In the genomic region with DNA sequence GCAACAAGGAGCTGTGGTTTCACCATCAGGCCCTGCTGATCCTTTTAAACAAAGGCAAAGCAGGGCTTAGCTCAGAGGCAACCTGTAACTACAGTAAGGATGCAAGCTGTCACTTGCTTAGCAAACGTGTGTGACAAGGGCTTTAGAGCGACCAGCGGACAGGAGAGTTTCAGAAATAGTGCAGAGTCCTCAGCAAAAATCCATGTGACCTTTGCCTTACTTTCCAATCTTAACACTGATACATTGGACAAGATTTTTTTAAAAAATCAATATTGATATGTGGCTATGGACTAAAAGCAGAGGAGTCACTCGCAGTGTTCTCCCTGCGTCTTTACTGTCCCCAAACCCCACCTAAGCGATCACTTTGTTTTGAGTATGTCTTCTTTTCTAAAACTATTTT, we compare ENCODE assay signal across 24 mouse cellular contexts. TPM values are rescaled to one million over a fixed set of nuclear protein-coding genes. Genes with fewer than 3 reads are reported as not detected.
DNase-seq lines count a peak whose midpoint lies in the region; ATAC-seq and TF ChIP-seq lines count a peak whose summit lies in the region.
"Had no signal": no experiment of that assay in that cellular context is flagged by ENCODE, and none has a peak within 500 bp of the region (broad histone marks: within the 10 kb centered on the region; RNA-seq: fewer than 3 reads in every experiment).

No protein-coding gene starts in this region.

- no peak for TF ChIP-seq CTCF in intestine, postnatal 0 days (IDR thresholded peaks at IDR 0.05; ENCODE audit: low read depth)

- WGBS in heart, embryonic 10.5 days: 88% methylated on average over 6 of the region's 6 CpGs
- 79% methylated on average over 6 of the region's 6 CpGs for WGBS in liver, embryonic 15.5 days (ENCODE audit: insufficient replicate concordance)
- WGBS in liver, embryonic 12.5 days (ENCODE audit: insufficient replicate concordance): 85% methylated on average over 6 of the region's 6 CpGs
- 68% methylated on average over 6 of the region's 6 CpGs for WGBS in intestine, postnatal 0 days
- 82% methylated on average over 6 of the region's 6 CpGs for WGBS in stomach, embryonic 16.5 days

- H3K36me3 ChIP-seq in heart, embryonic 10.5 days: no peaks in the 10 kb centered on the region
- no peaks in the 10 kb centered on the region for H3K36me3 ChIP-seq in liver, embryonic 15.5 days (replicated peaks)
- H3K36me3 ChIP-seq in liver, embryonic 12.5 days: no peaks in the 10 kb centered on the region
- no peaks in the 10 kb centered on the region for H3K36me3 ChIP-seq in intestine, postnatal 0 days (ENCODE audit: control insufficient read depth, insufficient read depth)
- no peaks in the 10 kb centered on the region for H3K36me3 ChIP-seq in stomach, embryonic 16.5 days (ENCODE audit: control insufficient read depth, insufficient read depth, low read length)
- H3K36me3 ChIP-seq: embryonic facial prominence, embryonic 12.5 days; forebrain, embryonic 15.5 days; heart, embryonic 12.5 days; hindbrain, embryonic 12.5 days had no signal

- H3K4me2 ChIP-seq in liver, embryonic 15.5 days: no peak overlapping the region
- no peak overlapping the region for H3K4me2 ChIP-seq in liver, embryonic 12.5 days
- H3K4me2 ChIP-seq in intestine, postnatal 0 days (replicated peaks; ENCODE audit: low read depth): peak overlapping the region; percentile 68; the same call in 1 of the 2 replicates
- no peak overlapping the region for H3K4me2 ChIP-seq in stomach, embryonic 16.5 days (ENCODE audit: low read depth, low read length)

- H3K9ac ChIP-seq in liver, embryonic 15.5 days: no peak overlapping the region
- no peak overlapping the region for H3K9ac ChIP-seq in liver, embryonic 12.5 days
- no peak overlapping the region for H3K9ac ChIP-seq in intestine, postnatal 0 days (ENCODE audit: low read depth, low read length)
- H3K9ac ChIP-seq in stomach, embryonic 16.5 days (ENCODE audit: low read length): no peak overlapping the region
- H3K9ac ChIP-seq: embryonic facial prominence, embryonic 12.5 days; forebrain, embryonic 15.5 days; heart, embryonic 12.5 days; hindbrain, embryonic 12.5 days had no signal

- DNase-seq in heart, embryonic 10.5 days (ENCODE audit: low spot score): no peak
- no peak for DNase-seq in heart, postnatal 14 days
- no peak for DNase-seq in thymus, postnatal 36 days
- no peak for DNase-seq in cerebellum, postnatal 14 days
- DNase-seq: cerebellum, adult 8-10 months had no signal

- peaks cover 48% of the 10 kb centered on the region for H3K4me1 ChIP-seq in heart, embryonic 10.5 days
- peaks cover 51% of the 10 kb centered on the region for H3K4me1 ChIP-seq in liver, embryonic 15.5 days (replicated peaks)
- peaks cover 34% of the 10 kb centered on the region for H3K4me1 ChIP-seq in liver, embryonic 12.5 days
- peaks cover 6% of the 10 kb centered on the region for H3K4me1 ChIP-seq in intestine, postnatal 0 days (replicated peaks; ENCODE audit: control insufficient read depth, insufficient read depth, low read length)
- peaks cover 15% of the 10 kb centered on the region; the same call in 1 of the 2 replicates for H3K4me1 ChIP-seq in stomach, embryonic 16.5 days (ENCODE audit: control insufficient read depth, insufficient read depth, low read length)

- intact Hi-C loops in heart, postnatal 14 days (cut with DNase I): loop anchor here (2.0 kb wide), 1 partner anchor 49 kb away; no protein-coding TSS in a partner anchor

- peaks cover 14% of the 10 kb centered on the region for H3K27me3 ChIP-seq in heart, embryonic 10.5 days (ENCODE audit: insufficient read depth, poor library complexity, severe bottlenecking)
- H3K27me3 ChIP-seq in liver, embryonic 15.5 days: no peaks in the 10 kb centered on the region
- H3K27me3 ChIP-seq in liver, embryonic 12.5 days (replicated peaks): peaks cover 11% of the 10 kb centered on the region; the same call in 1 of the 2 replicates
- H3K27me3 ChIP-seq in intestine, postnatal 0 days (replicated peaks; ENCODE audit: control insufficient read depth, insufficient read depth, low read length): no peaks in the 10 kb centered on the region
- no peaks in the 10 kb centered on the region for H3K27me3 ChIP-seq in stomach, embryonic 16.5 days (ENCODE audit: control insufficient read depth, insufficient read depth, low read length)
- H3K27me3 ChIP-seq: embryonic facial prominence, embryonic 12.5 days; forebrain, embryonic 15.5 days; heart, embryonic 12.5 days had no signal

- ATAC-seq in liver, embryonic 15.5 days (ENCODE audit: insufficient read depth): no peak
- no peak for ATAC-seq in liver, embryonic 12.5 days
- no peak for ATAC-seq in intestine, postnatal 0 days
- no peak for ATAC-seq in stomach, embryonic 16.5 days (ENCODE audit: insufficient read depth, low FRiP score)

- peak overlapping the region; percentile 57; the same call in 1 of the 2 replicates for H3K27ac ChIP-seq in heart, embryonic 10.5 days
- peak overlapping the region; percentile 48; the same call in 1 of the 2 replicates for H3K27ac ChIP-seq in liver, embryonic 15.5 days (replicated peaks)
- H3K27ac ChIP-seq in liver, embryonic 12.5 days: no peak overlapping the region
- H3K27ac ChIP-seq in intestine, postnatal 0 days (ENCODE audit: low read depth, low read length): peak overlapping the region; percentile 97
- peak overlapping the region; percentile 38; the same call in 1 of the 2 replicates for H3K27ac ChIP-seq in stomach, embryonic 16.5 days (ENCODE audit: low read length)
- H3K27ac ChIP-seq: embryonic facial prominence, embryonic 12.5 days; forebrain, embryonic 15.5 days; hindbrain, embryonic 12.5 days had no signal

- no peak overlapping the region for H3K4me3 ChIP-seq in heart, embryonic 10.5 days
- H3K4me3 ChIP-seq in liver, embryonic 15.5 days (replicated peaks): no peak overlapping the region
- H3K4me3 ChIP-seq in liver, embryonic 12.5 days: no peak overlapping the region
- H3K4me3 ChIP-seq in intestine, postnatal 0 days (ENCODE audit: low read depth, low read length): no peak overlapping the region
- no peak overlapping the region for H3K4me3 ChIP-seq in stomach, embryonic 16.5 days (replicated peaks; ENCODE audit: low read length)
- H3K4me3 ChIP-seq: forebrain, embryonic 15.5 days; hindbrain, embryonic 12.5 days had no signal

- no peaks in the 10 kb centered on the region for H3K9me3 ChIP-seq in heart, embryonic 10.5 days
- no peaks in the 10 kb centered on the region for H3K9me3 ChIP-seq in liver, embryonic 15.5 days (replicated peaks)
- no peaks in the 10 kb centered on the region for H3K9me3 ChIP-seq in liver, embryonic 12.5 days (replicated peaks)
- no peaks in the 10 kb centered on the region for H3K9me3 ChIP-seq in intestine, postnatal 0 days (ENCODE audit: control insufficient read depth)
- no peaks in the 10 kb centered on the region for H3K9me3 ChIP-seq in stomach, embryonic 16.5 days (replicated peaks; ENCODE audit: control insufficient read depth, low read length)
- H3K9me3 ChIP-seq: embryonic facial prominence, embryonic 12.5 days; forebrain, embryonic 15.5 days; heart, embryonic 12.5 days; hindbrain, embryonic 12.5 days had no signal

RNA-seq across cellular contexts. Expression of gene Tmco4, which starts 1.3 kb away (rescaled TPM):
- 3.4 and 4.2 TPM in 2 replicates for polyA plus RNA-seq in heart, embryonic 10.5 days (2016; fragmentation: Nextera tagmentation; extraction: Ambion mirVana)
- total RNA-seq in heart, postnatal 14 days (2021): 1 to 10 TPM; 7.9 to 8.4 TPM
- polyA plus RNA-seq in liver, embryonic 15.5 days (2015; fragmentation: Nextera tagmentation; extraction: Ambion mirVana): 2.9 and 3.8 TPM in 2 replicates
- 2.1 and 2.5 TPM in 2 replicates for polyA plus RNA-seq in liver, embryonic 12.5 days (2016; fragmentation: Nextera tagmentation; extraction: Ambion mirVana)
- polyA plus RNA-seq in intestine, postnatal 0 days (2015; fragmentation: Nextera tagmentation; extraction: Ambion mirVana): 11.0 and 12.2 TPM in 2 replicates
- 12.7 and 16.4 TPM in 2 replicates for polyA plus RNA-seq in stomach, embryonic 16.5 days (2015; fragmentation: Nextera tagmentation; extraction: Ambion mirVana)

RNA-seq across cellular contexts. Expression of gene Rnf186, which starts 4.5 kb away (rescaled TPM):
- polyA plus RNA-seq in heart, embryonic 10.5 days (2016; fragmentation: Nextera tagmentation; extraction: Ambion mirVana): 0.14 TPM in 1 of 2 replicates, not detected in the other
- under 1 TPM in 1 of 2 experiments, not detected in 1; 0.22 TPM for total RNA-seq in heart, postnatal 14 days (2021)
- 0.33 and 0.82 TPM in 2 replicates for polyA plus RNA-seq in liver, embryonic 15.5 days (2015; fragmentation: Nextera tagmentation; extraction: Ambion mirVana)
- not detected in 2 replicates for polyA plus RNA-seq in liver, embryonic 12.5 days (2016; fragmentation: Nextera tagmentation; extraction: Ambion mirVana)
- 65.2 and 70.7 TPM in 2 replicates for polyA plus RNA-seq in intestine, postnatal 0 days (2015; fragmentation: Nextera tagmentation; extraction: Ambion mirVana)
- 19.3 and 25.1 TPM in 2 replicates for polyA plus RNA-seq in stomach, embryonic 16.5 days (2015; fragmentation: Nextera tagmentation; extraction: Ambion mirVana)
- total RNA-seq: adrenal gland, adult 8-10 months; adrenal gland, postnatal 36 days; CH12.LX; gastrocnemius, postnatal 10 days; granulocyte monocyte progenitor cell, adult 5-6 weeks; heart, postnatal 4 days had no signal
- polyA plus RNA-seq: cortical plate, adult 2 months; embryonic facial prominence, embryonic 12.5 days; forebrain, embryonic 11.5 days; forebrain, embryonic 15.5 days; heart, embryonic 12.5 days; heart, postnatal 0 days; hindbrain, embryonic 12.5 days; hindbrain, embryonic 16.5 days; inflammation-experienced regulatory T-cells, adult 6 months had no signal

RNA-seq across cellular contexts. Expression of gene Otud3, which starts 57.6 kb away (rescaled TPM):
- 3.1 and 5.2 TPM in 2 replicates for polyA plus RNA-seq in heart, embryonic 10.5 days (2016; fragmentation: Nextera tagmentation; extraction: Ambion mirVana)
- total RNA-seq in heart, postnatal 14 days (2021): 10 to 100 TPM in 1 of 2 experiments, 1 to 10 TPM in 1; 9.4 to 10.0 TPM
- 1.4 and 1.6 TPM in 2 replicates for polyA plus RNA-seq in liver, embryonic 15.5 days (2015; fragmentation: Nextera tagmentation; extraction: Ambion mirVana)
- polyA plus RNA-seq in liver, embryonic 12.5 days (2016; fragmentation: Nextera tagmentation; extraction: Ambion mirVana): 2.3 and 2.5 TPM in 2 replicates
- polyA plus RNA-seq in intestine, postnatal 0 days (2015; fragmentation: Nextera tagmentation; extraction: Ambion mirVana): 3.5 and 3.6 TPM in 2 replicates
- 3.5 and 3.7 TPM in 2 replicates for polyA plus RNA-seq in stomach, embryonic 16.5 days (2015; fragmentation: Nextera tagmentation; extraction: Ambion mirVana)

Comparison
In these comparisons a context has a peak if more than half of its experiments do, and no peak if none do; other contexts are left out.
1. RNA of gene Rnf186, which starts 4.5 kb away (polyA plus RNA-seq): 65.2 to 70.7 TPM in intestine, postnatal 0 days and 19.3 to 25.1 TPM in stomach, embryonic 16.5 days; 0.33 to 0.82 TPM in liver, embryonic 15.5 days, 0.14 TPM in heart, embryonic 10.5 days and not detected in liver, embryonic 12.5 days; every median in the first group is over 10 times any median in the second.